Mouse (Mus musculus): ENCODE measurements around the gene Fxr2. TPM values are rescaled to one million over a fixed set of nuclear protein-coding genes. Genes with fewer than 3 reads are reported as not detected.
A peak's percentile ranks its signal among the peaks of the same experiment; 100 is the strongest.

The Fxr2 gene
- total RNA-seq (2021) = 10 to 100 TPM; 77.7 to 91.9 TPM
- long read RNA-seq, experiment 1, transcript Fxr2-201 (17 exons, 2,951 nt) = major isoform, 27 of 105 reads
- long read RNA-seq, experiment 1, partial matches to known transcripts = 77 of 105 reads
- long read RNA-seq, experiment 1, other reads (novel, unspliced or antisense) = 1 of 105 reads
- long read RNA-seq, experiment 2, transcript Fxr2-201 (17 exons, 2,951 nt) = major isoform, 43 of 152 reads
- long read RNA-seq, experiment 2, partial matches to known transcripts = 105 of 152 reads
- long read RNA-seq, experiment 2, other reads (novel, unspliced or antisense) = 4 of 152 reads

- intact Hi-C loops (cut with DNase I) = no loop called here
- DNase-seq = peak; percentile 100
These were observed at the start of gene Fxr2 for GRCm38 (mm10) chr11:69632284-69633089. Fxr2 (plus strand) TSS chr11:69632990.

- DNase-seq = no peak
- intact Hi-C loops (cut with DNase I) = no loop called here
These were observed 48.8 kb upstream of the Fxr2 start for GRCm38 (mm10) chr11:69584008-69584407.

- no peak for DNase-seq
- intact Hi-C loops (cut with DNase I) = no loop called here
These were observed 47.9 kb upstream of the Fxr2 start for GRCm38 (mm10) chr11:69584937-69585336.

- DNase-seq = no peak
- intact Hi-C loops (cut with DNase I) = no loop called here
These were observed 47.0 kb upstream of the Fxr2 start for GRCm38 (mm10) chr11:69585718-69586325.

- intact Hi-C loops (cut with DNase I) = no loop called here
- DNase-seq = no peak
These were observed 43.5 kb upstream of the Fxr2 start for GRCm38 (mm10) chr11:69589207-69589834.

GRCm38 (mm10) chr11:69590622-69591021, 42.2 kb upstream of the Fxr2 start:
- no peak for DNase-seq
- intact Hi-C loops (cut with DNase I) = no loop called here

GRCm38 (mm10) chr11:69591424-69591823, 41.4 kb upstream of the Fxr2 start:
- no peak for DNase-seq
- intact Hi-C loops (cut with DNase I) = no loop called here

GRCm38 (mm10) chr11:69591899-69592637, 40.7 kb upstream of the Fxr2 start:
- intact Hi-C loops (cut with DNase I) = no loop called here
- DNase-seq = peak in 1 of 2 experiments; percentile 38

GRCm38 (mm10) chr11:69592799-69593198, 40.0 kb upstream of the Fxr2 start:
- no peak for DNase-seq
- intact Hi-C loops (cut with DNase I) = no loop called here

- DNase-seq = no peak
- intact Hi-C loops (cut with DNase I) = no loop called here
These were observed 37.9 kb upstream of the Fxr2 start for GRCm38 (mm10) chr11:69594853-69595252.

GRCm38 (mm10) chr11:69599436-69599835, 33.4 kb upstream of the Fxr2 start:
- intact Hi-C loops (cut with DNase I) = no loop called here
- DNase-seq = no peak

GRCm38 (mm10) chr11:69600098-69600497, 32.7 kb upstream of the Fxr2 start:
- intact Hi-C loops (cut with DNase I) = no loop called here
- peak; percentile 53 to 68 for DNase-seq

GRCm38 (mm10) chr11:69601768-69602167, 31.0 kb upstream of the Fxr2 start:
- intact Hi-C loops (cut with DNase I) = no loop called here
- no peak for DNase-seq

- intact Hi-C loops (cut with DNase I) = no loop called here
- DNase-seq = no peak
These were observed 29.3 kb upstream of the Fxr2 start for GRCm38 (mm10) chr11:69603516-69603915.

- intact Hi-C loops (cut with DNase I) = no loop called here
- DNase-seq = no peak
These were observed 28.4 kb upstream of the Fxr2 start for GRCm38 (mm10) chr11:69604347-69604746.

GRCm38 (mm10) chr11:69604795-69605664, 27.8 kb upstream of the Fxr2 start:
- DNase-seq = no peak
- intact Hi-C loops (cut with DNase I) = no loop called here

GRCm38 (mm10) chr11:69605726-69606490, 26.9 kb upstream of the Fxr2 start, which contains the start of gene Atp1b2:
Atp1b2 (minus strand) TSS chr11:69605942.
- peak; percentile 63 to 66 for DNase-seq
- intact Hi-C loops (cut with DNase I) = no loop called here

- no peak for DNase-seq
- intact Hi-C loops (cut with DNase I) = no loop called here
These were observed 26.3 kb upstream of the Fxr2 start for GRCm38 (mm10) chr11:69606491-69606795.

- no peak for DNase-seq
- intact Hi-C loops (cut with DNase I) = no loop called here
These were observed 26.0 kb upstream of the Fxr2 start for GRCm38 (mm10) chr11:69606832-69607231.
